Mouse (Mus musculus) olfactory bulb, adult 2 months (tissue): Measurements from ENCODE around the gene Batf2.

Source experiments
- CTCF ChIP-seq: fragments of 200-500 bp; IDR thresholded peaks from 2 replicates; pipeline ENCODE4 v1.5.1; 2012; ENCODE audit warnings: low read depth, mild to moderate bottlenecking, low read length, moderate library complexity; ENCODE audit not compliant: insufficient read depth
- POLR2A ChIP-seq: fragments of 200-500 bp; IDR thresholded peaks from 2 replicates; pipeline ENCODE4 v1.6.1; 2012; ENCODE audit warnings: mild to moderate bottlenecking, low read depth, low read length, moderate library complexity; ENCODE audit not compliant: insufficient read depth

- no peak for TF ChIP-seq POLR2A
- no peak for TF ChIP-seq CTCF
Observed at GRCm38 (mm10) chr19:6102169-6102853, 38.5 kb upstream of the Batf2 start.
